Mouse (Mus musculus): ENCODE data around the gene Dnaic1. TPM values are rescaled to one million over a fixed set of nuclear protein-coding genes. Genes with fewer than 3 reads are reported as not detected.

Dnaic1 gene
- polyA plus RNA-seq, 1 experiment: not detected

DNA sequence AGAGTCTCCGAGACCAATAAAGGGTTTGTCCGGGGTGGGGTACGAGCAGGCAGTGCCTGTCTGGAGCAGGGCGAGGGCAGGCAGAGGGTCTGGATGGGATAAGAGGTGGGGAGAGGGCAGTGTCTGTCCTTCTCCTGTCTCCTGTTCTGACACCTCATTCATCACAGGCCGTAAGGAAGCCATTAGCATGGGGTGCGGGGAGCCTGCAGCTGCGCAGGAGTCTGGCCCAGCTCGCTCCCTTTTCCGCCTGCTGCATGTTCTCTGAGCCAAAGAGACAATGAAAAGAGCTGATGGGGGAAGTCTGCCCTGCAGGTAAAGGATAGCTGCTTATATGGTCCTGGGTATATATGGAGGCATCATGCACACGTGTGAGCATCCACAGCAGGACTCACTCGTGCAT is 93.1 kb downstream of the Dnaic1 start:
- no peak overlapping the region for H3K4me3 ChIP-seq (ENCODE audit: insufficient read depth, low read depth, low read length)
- H3K4me1 ChIP-seq (ENCODE audit: control insufficient read depth, insufficient read depth, low read length): peaks cover 19% of the 10 kb centered on the region
- no peak overlapping the region for H3K27ac ChIP-seq (ENCODE audit: insufficient read depth, low read depth, low read length)
- 84% methylated on average over 11 of the region's 11 CpGs for WGBS
- TF ChIP-seq CTCF (IDR thresholded peaks at IDR 0.05; ENCODE audit: insufficient read depth, low read depth, low read length): no peak
- no peak for TF ChIP-seq POLR2A (IDR thresholded peaks at IDR 0.05; ENCODE audit: insufficient read depth, low read depth, low read length)

DNA sequence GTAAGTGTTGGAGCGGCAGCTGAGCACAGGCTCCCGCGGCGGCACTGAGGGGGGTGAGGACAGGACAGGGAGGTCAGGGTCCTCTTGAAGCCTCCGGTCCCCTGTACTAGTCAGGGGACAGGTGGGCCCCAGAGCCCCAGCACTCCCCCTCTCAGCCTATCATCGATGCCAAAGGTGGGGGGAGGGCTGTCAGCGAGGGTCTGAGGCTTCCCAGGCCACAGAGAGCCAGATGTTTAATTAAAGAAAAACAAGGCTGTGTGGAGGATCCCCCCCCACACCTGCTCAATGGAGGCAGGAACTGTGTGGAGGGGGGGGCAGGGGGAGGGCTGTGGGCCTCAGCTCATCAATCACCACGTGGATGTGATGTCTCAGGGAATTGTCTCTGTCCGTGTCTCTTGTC is 94.0 kb downstream of the Dnaic1 start:
- no peak overlapping the region for H3K4me3 ChIP-seq (ENCODE audit: insufficient read depth, low read depth, low read length)
- peaks cover 19% of the 10 kb centered on the region for H3K4me1 ChIP-seq (ENCODE audit: control insufficient read depth, insufficient read depth, low read length)
- WGBS: 78% methylated on average over 9 of the region's 9 CpGs
- TF ChIP-seq POLR2A (IDR thresholded peaks at IDR 0.05; ENCODE audit: insufficient read depth, low read depth, low read length): no peak
- no peak for TF ChIP-seq CTCF (IDR thresholded peaks at IDR 0.05; ENCODE audit: insufficient read depth, low read depth, low read length)
- no peak overlapping the region for H3K27ac ChIP-seq (ENCODE audit: insufficient read depth, low read depth, low read length)

DNA sequence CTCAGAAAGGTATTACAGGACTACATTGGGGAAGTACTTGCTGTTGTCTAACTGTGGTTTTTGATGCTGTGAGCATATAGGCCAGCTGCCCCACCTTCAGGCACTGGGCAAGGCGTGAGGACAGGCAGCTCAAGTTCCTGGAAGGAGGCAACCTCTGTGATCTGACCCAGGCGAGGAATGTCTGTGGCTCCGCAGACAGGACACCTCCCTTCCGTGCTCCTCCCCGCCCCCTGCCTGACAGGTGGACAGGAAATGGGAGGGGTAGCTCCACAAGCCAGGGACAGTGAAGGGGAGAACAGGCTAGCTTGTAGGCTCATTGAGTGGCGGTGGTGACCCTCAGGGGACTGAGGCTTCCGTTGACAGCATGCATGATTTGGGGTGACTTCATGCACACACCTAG is 95.0 kb downstream of the Dnaic1 start:
- no peak overlapping the region for H3K27ac ChIP-seq (ENCODE audit: insufficient read depth, low read depth, low read length)
- WGBS: 77% methylated on average over 7 of the region's 7 CpGs
- TF ChIP-seq POLR2A (IDR thresholded peaks at IDR 0.05; ENCODE audit: insufficient read depth, low read depth, low read length) (no peak), CTCF (IDR thresholded peaks at IDR 0.05; ENCODE audit: insufficient read depth, low read depth, low read length) (no peak)

DNA sequence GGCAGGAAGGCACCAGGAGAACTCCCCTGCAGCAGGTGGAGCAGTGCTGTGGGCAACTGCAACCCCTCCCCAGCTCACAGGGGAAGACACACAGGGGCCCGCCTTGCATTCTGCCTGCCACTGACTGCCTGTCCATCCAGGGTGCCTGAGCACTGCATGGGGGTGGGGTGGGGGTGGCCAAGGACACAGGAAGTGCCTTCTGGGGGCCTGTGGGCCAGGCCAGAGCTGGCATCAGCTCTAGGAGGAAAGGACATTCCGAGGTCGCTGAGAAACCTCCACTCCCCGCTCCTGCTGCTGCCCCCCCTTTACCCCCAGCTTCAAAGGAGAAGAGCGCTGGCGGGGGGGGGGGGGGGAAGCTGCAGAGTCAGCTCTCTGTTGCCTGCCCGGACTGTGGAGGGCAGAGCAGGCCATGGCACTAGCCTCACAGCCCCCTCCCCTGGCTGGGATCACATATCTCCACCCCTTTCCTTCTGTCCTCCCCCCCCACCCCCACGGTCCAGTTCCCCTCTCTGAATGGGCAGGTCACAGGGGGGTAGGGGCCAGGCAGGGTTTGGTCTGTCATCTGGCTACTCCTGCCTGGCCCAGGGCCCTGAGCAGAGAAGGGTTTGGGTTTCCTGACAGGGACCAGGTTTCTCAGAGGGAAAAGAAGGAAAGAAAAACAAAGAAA is 95.6 kb downstream of the Dnaic1 start:
- Histone ChIP-seq H3K4me1 (ENCODE audit: control insufficient read depth, insufficient read depth, low read length) (peaks cover 19% of the 10 kb centered on the region), H3K27ac (ENCODE audit: insufficient read depth, low read depth, low read length) (no peak overlapping the region), H3K4me3 (ENCODE audit: insufficient read depth, low read depth, low read length) (no peak overlapping the region)
- TF ChIP-seq POLR2A (IDR thresholded peaks at IDR 0.05; ENCODE audit: insufficient read depth, low read depth, low read length) (no peak), CTCF (IDR thresholded peaks at IDR 0.05; ENCODE audit: insufficient read depth, low read depth, low read length) (no peak)
- WGBS: 32% methylated on average over 8 of the region's 8 CpGs

More for the DNA sequence above, 95.0 kb downstream of the Dnaic1 start:
- Histone ChIP-seq H3K4me3 (ENCODE audit: insufficient read depth, low read depth, low read length) (no peak overlapping the region), H3K4me1 (ENCODE audit: control insufficient read depth, insufficient read depth, low read length) (peaks cover 19% of the 10 kb centered on the region)

GRCm38 (mm10) chr4:41666646-41667045 is 97.1 kb downstream of the Dnaic1 start:
- TF ChIP-seq POLR2A (IDR thresholded peaks at IDR 0.05; ENCODE audit: insufficient read depth, low read depth, low read length): no peak
- TF ChIP-seq CTCF (IDR thresholded peaks at IDR 0.05; ENCODE audit: insufficient read depth, low read depth, low read length): no peak
- Histone ChIP-seq H3K4me3 (ENCODE audit: insufficient read depth, low read depth, low read length) (no peak overlapping the region), H3K4me1 (ENCODE audit: control insufficient read depth, insufficient read depth, low read length) (peaks cover 20% of the 10 kb centered on the region), H3K27ac (ENCODE audit: insufficient read depth, low read depth, low read length) (no peak overlapping the region)
- WGBS: 79% methylated on average over 11 of the region's 11 CpGs

- H3K27ac ChIP-seq (ENCODE audit: insufficient read depth, low read depth, low read length): no peak overlapping the region
- 92% methylated on average over 18 of the region's 18 CpGs for WGBS
- H3K4me1 ChIP-seq (ENCODE audit: control insufficient read depth, insufficient read depth, low read length): peaks cover 19% of the 10 kb centered on the region
- no peak overlapping the region for H3K4me3 ChIP-seq (ENCODE audit: insufficient read depth, low read depth, low read length)
- TF ChIP-seq POLR2A (IDR thresholded peaks at IDR 0.05; ENCODE audit: insufficient read depth, low read depth, low read length): no peak
Observed at GRCm38 (mm10) chr4:41670836-41671235, 101.3 kb downstream of the Dnaic1 start.

DNA sequence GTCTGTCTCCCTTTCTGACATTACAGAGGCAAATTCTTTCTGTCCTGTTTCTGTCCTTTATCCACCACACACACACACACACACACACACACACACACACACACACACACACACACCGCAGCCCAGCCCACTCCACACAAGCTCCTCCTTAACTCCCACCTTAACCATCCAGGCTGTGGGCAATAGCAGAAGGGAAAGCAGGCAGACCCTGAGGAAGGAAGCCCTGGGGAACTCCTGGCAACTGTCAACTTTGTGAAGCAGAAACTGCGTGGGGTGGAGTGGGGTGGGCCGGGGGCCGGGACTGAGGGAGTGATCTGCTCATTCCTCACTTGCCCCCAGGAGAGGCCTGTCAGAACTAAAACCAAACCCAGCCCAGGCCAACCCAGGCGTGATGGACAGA is 101.9 kb downstream of the Dnaic1 start:
- Histone ChIP-seq H3K4me3 (ENCODE audit: insufficient read depth, low read depth, low read length) (no peak overlapping the region), H3K4me1 (ENCODE audit: control insufficient read depth, insufficient read depth, low read length) (peaks cover 24% of the 10 kb centered on the region), H3K27ac (ENCODE audit: insufficient read depth, low read depth, low read length) (no peak overlapping the region)
- WGBS: 43% methylated on average over 5 of the region's 5 CpGs
- TF ChIP-seq CTCF (IDR thresholded peaks at IDR 0.05; ENCODE audit: insufficient read depth, low read depth, low read length) (no peak), POLR2A (IDR thresholded peaks at IDR 0.05; ENCODE audit: insufficient read depth, low read depth, low read length) (no peak)

GRCm38 (mm10) chr4:41671963-41672480 is 102.4 kb downstream of the Dnaic1 start:
- no peak overlapping the region for H3K27ac ChIP-seq (ENCODE audit: insufficient read depth, low read depth, low read length)
- WGBS: 44% methylated on average over 8 of the region's 8 CpGs
- H3K4me3 ChIP-seq (ENCODE audit: insufficient read depth, low read depth, low read length): no peak overlapping the region
- peaks cover 27% of the 10 kb centered on the region for H3K4me1 ChIP-seq (ENCODE audit: control insufficient read depth, insufficient read depth, low read length)
- no peak for TF ChIP-seq CTCF (IDR thresholded peaks at IDR 0.05; ENCODE audit: insufficient read depth, low read depth, low read length)
- no peak for TF ChIP-seq POLR2A (IDR thresholded peaks at IDR 0.05; ENCODE audit: insufficient read depth, low read depth, low read length)

GRCm38 (mm10) chr4:41672522-41672963 is 103.0 kb downstream of the Dnaic1 start:
- no peak for TF ChIP-seq CTCF (IDR thresholded peaks at IDR 0.05; ENCODE audit: insufficient read depth, low read depth, low read length)
- no peak for TF ChIP-seq POLR2A (IDR thresholded peaks at IDR 0.05; ENCODE audit: insufficient read depth, low read depth, low read length)
- no peak overlapping the region for H3K27ac ChIP-seq (ENCODE audit: insufficient read depth, low read depth, low read length)
- no peak overlapping the region for H3K4me3 ChIP-seq (ENCODE audit: insufficient read depth, low read depth, low read length)
- peaks cover 32% of the 10 kb centered on the region for H3K4me1 ChIP-seq (ENCODE audit: control insufficient read depth, insufficient read depth, low read length)
- WGBS: 46% methylated on average over 8 of the region's 8 CpGs
